Mouse (Mus musculus) forebrain, postnatal 0 days (tissue): Measurements from ENCODE around the gene Gnb1. TPM values are rescaled to one million over a fixed set of nuclear protein-coding genes. Genes with fewer than 3 reads are reported as not detected.

Experiments
- ATAC-seq: fragments of 200-750 bp; cut with Nextera tagmentation; 2 replicates; pipeline ENCODE4 v1.8.0; 2017; ENCODE audit warnings: mild to moderate bottlenecking, moderate library complexity
- DNase-seq: peaks from one replicate; pipeline ENCODE4 v3.0.0-alpha.2; 2015
- H3K27ac ChIP-seq: fragments of 300-500 bp; sonication (generic); 2 replicates; pipeline ENCODE4 v1.5.1; 2014; ENCODE audit warnings: low read depth, mild to moderate bottlenecking, antibody characterized with exemption, low read length, moderate library complexity, mixed read lengths
- H3K27me3 ChIP-seq: fragments of 300-500 bp; sonication (generic); 2 replicates; pipeline ENCODE4 v1.6.1; 2014; ENCODE audit warnings: mild to moderate bottlenecking, low read length, mixed read lengths; ENCODE audit not compliant: insufficient read depth
- H3K36me3 ChIP-seq: fragments of 300-500 bp; sonication (generic); 2 replicates; pipeline ENCODE4 v1.6.1; 2014; ENCODE audit warnings: mild to moderate bottlenecking, moderate library complexity; ENCODE audit not compliant: insufficient read depth
- H3K4me1 ChIP-seq: fragments of 300-500 bp; sonication (generic); 2 replicates; pipeline ENCODE4 v1.6.1; 2014; ENCODE audit warnings: antibody characterized with exemption; ENCODE audit not compliant: insufficient read depth
- H3K4me2 ChIP-seq: fragments of 300-500 bp; sonication (generic); 2 replicates; pipeline ENCODE4 v1.6.1; 2014; ENCODE audit warnings: low read depth, mild to moderate bottlenecking, moderate library complexity
- H3K4me3 ChIP-seq: fragments of 300-500 bp; sonication (generic); 2 replicates; pipeline ENCODE4 v1.5.1; 2014; ENCODE audit warnings: low read depth, low read length, mixed read lengths
- H3K9ac ChIP-seq: fragments of 300-500 bp; sonication (generic); 2 replicates; pipeline ENCODE4 v1.6.1; 2014; ENCODE audit warnings: mild to moderate bottlenecking
- H3K9me3 ChIP-seq: fragments of 300-500 bp; sonication (generic); 2 replicates; pipeline ENCODE4 v1.6.1; 2016; ENCODE audit warnings: low read length
- CTCF ChIP-seq: sonication (generic); IDR thresholded peaks from 2 replicates; pipeline ENCODE4 v1.5.1; 2016; ENCODE audit warnings: antibody characterized with exemption, control low read depth, low read depth
- WGBS: fragments of 180-500 bp; shearing (Covaris S2); extraction: QIAGEN DNeasy Blood & Tissue Kit; methylation state at CpG from one replicate; pipeline ENCODE4 v1.1.7; 2014; 5-methylcytosine and 5-hydroxymethylcytosine counted together
- polyA plus RNA-seq: library from polyadenylated mRNA; unstranded; fragments of >200 nt; fragmentation: Nextera tagmentation; extraction: Ambion mirVana; gene quantifications from 2 replicates; pipeline ENCODE4 v1.2.1, GENCODE M21; 2015
- total RNA-seq: library from RNA; depleted of rRNA; stranded (reverse); fragments of >200 nt; gene quantifications from 2 replicates; pipeline ENCODE4 v1.2.3, GENCODE M21; 2014

The Gnb1 gene
- total and polyA plus RNA-seq, 2 experiments from 2014 or later = 268 to 1,420 TPM

DNA sequence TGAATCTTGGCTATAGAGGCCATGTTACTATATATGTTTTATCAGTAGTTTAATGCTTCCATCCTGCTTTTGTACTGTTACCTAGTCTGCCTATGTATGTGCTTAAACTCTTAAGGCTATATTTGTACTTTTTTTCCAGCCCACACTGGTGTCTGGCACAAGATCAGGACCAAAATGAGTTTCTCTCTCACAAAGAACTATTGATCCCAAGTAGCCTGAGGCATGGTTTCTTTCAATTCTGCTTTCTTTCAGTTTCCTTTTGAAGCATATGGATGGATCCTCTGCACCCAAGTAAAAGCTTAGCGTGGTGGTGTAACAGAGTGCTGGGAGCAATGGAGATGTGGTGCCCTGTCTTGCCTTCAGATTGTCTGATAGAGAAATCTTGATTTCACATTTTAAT is 19.8 kb downstream of the Gnb1 start:
- Histone ChIP-seq H3K9ac (no peak overlapping the region), H3K4me3 (no peak overlapping the region), H3K36me3 (no peaks in the 10 kb centered on the region), H3K4me2 (no peak overlapping the region), H3K4me1 (0 out of 2 replicates have a peak, but pooled peaks cover 2% of the 10 kb centered on the region), H3K27ac (no peak overlapping the region), H3K27me3 (no peaks in the 10 kb centered on the region), H3K9me3 (no peaks in the 10 kb centered on the region)
- no peak for TF ChIP-seq CTCF
- WGBS = 30% methylated on average over 1 of the region's 1 CpGs
- DNase-seq = no peak
- no peak for ATAC-seq

DNA sequence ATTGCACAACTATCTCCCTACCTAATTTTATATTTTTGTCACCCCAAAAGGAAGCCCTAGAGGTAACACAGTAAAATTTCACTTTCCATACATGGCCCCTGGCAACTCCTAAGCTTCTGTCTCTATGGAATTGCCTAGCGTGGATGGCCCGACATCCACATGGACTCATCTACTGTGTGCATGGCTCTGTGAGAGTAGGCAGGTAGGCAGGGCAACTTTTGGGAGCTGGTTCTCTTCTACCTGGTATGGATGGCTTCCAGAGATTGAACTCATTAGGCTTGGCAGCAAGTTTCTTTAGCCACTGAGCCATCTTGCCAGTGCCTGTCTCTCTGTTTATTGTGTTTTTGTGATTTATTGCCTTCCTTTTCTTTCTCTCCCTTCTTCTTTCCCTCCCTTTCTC is 23.6 kb downstream of the Gnb1 start:
- Histone ChIP-seq H3K27ac (no peak overlapping the region), H3K4me1 (0 out of 2 replicates have a peak, but pooled peaks cover 2% of the 10 kb centered on the region), H3K27me3 (no peaks in the 10 kb centered on the region), H3K9me3 (no peaks in the 10 kb centered on the region), H3K9ac (no peak overlapping the region), H3K4me3 (no peak overlapping the region), H3K36me3 (no peaks in the 10 kb centered on the region), H3K4me2 (no peak overlapping the region)
- TF ChIP-seq CTCF = no peak
- no peak for DNase-seq
- 92% methylated on average over 2 of the region's 2 CpGs for WGBS
- no peak for ATAC-seq

DNA sequence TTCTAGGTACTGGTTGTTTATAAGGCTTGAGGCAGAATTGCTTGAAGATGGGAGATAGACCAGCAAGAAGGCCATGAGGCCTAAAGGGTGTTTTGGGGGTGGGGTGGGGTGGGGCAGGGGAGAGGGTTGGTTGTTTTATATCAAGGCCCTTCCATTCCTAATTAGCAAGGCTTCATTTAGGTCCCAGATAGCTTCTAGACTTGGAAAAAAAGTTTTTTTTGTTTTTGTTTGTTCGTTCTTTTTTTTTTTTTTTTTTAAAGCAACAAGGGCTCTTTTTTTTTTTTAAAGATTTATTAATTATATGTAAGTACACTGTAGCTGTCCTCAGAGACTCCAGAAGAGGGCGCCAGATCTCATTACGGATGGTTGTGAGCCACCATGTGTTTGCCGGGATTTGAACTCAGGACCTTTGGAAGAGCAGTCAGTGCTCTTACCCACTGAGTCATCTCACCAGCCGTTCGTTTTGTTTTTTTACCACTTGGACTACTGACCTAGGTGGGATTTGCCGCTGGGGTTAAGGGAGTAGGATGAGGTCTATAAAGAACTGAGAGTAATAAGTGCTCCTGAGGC is 26.9 kb downstream of the Gnb1 start:
- 89% methylated on average over 7 of the region's 7 CpGs for WGBS
- Histone ChIP-seq H3K27me3 (no peaks in the 10 kb centered on the region), H3K4me3 (no peak overlapping the region), H3K9me3 (no peaks in the 10 kb centered on the region), H3K4me2 (no peak overlapping the region), H3K4me1 (0 out of 2 replicates have a peak, but pooled peaks cover 2% of the 10 kb centered on the region), H3K36me3 (peaks cover 8% of the 10 kb centered on the region), H3K9ac (no peak overlapping the region), H3K27ac (no peak overlapping the region)
- ATAC-seq = no peak
- TF ChIP-seq CTCF = peak; percentile 24; the same call in 1 of the 2 replicates
- no peak for DNase-seq

DNA sequence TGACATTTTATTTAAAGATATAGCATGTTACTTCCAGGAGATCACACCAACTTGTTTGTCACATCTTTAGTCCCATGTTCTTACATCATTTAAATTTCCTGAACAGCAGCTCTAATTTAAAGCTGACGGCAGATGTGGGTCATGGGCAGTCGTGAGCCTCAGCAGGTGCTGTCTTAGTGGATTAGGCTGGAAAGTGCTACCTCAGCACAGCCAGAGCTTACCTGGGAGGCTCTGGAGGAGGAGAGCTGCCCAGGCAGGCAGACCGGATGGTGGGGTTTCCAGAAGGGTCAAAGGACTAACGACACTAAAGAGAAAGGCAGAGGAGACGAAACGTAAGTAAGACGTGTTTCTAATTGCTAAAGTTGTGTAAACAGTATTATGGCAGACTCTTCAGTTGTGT is 31.2 kb downstream of the Gnb1 start:
- Histone ChIP-seq H3K9ac (no peak overlapping the region), H3K9me3 (no peaks in the 10 kb centered on the region), H3K36me3 (peaks cover 9% of the 10 kb centered on the region), H3K27ac (no peak overlapping the region), H3K4me3 (no peak overlapping the region), H3K4me2 (no peak overlapping the region), H3K4me1 (no peaks in the 10 kb centered on the region), H3K27me3 (no peaks in the 10 kb centered on the region)
- TF ChIP-seq CTCF = no peak
- no peak for DNase-seq
- 72% methylated on average over 7 of the region's 7 CpGs for WGBS
- no peak for ATAC-seq

DNA sequence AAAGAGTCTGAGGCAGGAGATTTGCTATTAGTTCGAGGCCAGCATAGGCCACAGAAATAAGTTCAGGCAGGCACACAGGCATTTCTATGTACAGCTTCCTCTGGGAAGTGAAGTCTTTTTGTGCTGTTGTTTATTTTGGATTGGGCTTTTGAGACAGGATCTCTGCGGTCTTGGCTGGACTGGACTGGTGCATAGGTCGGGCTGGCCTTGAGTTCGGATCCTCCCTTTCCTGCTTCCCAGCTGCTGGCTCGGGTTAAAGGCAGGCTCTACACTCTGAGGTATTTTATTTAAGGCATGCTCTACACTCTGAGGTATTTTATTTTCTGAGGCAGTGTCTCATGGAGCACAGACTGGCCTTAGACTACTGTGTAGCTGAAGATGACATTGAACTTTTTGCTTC is 34.6 kb downstream of the Gnb1 start:
- ATAC-seq = no peak
- Histone ChIP-seq H3K27me3 (no peaks in the 10 kb centered on the region), H3K27ac (no peak overlapping the region), H3K9ac (no peak overlapping the region), H3K9me3 (no peaks in the 10 kb centered on the region), H3K36me3 (peaks cover 29% of the 10 kb centered on the region), H3K4me1 (no peaks in the 10 kb centered on the region), H3K4me3 (no peak overlapping the region), H3K4me2 (no peak overlapping the region)
- no peak for DNase-seq
- WGBS = 82% methylated on average over 5 of the region's 5 CpGs
- TF ChIP-seq CTCF = no peak

DNA sequence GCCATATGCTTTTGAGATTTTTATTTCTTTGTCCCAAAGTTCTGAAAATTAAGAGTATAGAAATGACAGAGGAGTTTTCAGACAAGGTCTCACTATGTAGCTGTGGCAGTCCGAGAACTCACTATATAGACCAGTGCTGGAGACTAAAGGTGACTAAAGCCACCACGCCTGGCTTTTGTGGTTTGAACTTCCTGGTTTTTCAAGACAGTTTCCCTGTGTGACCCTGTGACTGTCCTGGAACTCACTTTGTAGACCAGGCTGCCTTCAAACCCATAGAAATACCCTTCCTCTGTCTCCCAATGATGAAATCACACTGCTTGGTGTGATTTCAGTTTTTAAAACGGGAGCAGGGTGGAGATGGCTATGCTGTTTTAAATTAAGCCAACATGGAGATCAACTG is 38.1 kb downstream of the Gnb1 start:
- Histone ChIP-seq H3K4me2 (no peak overlapping the region), H3K36me3 (peaks cover 46% of the 10 kb centered on the region), H3K4me1 (no peaks in the 10 kb centered on the region), H3K27ac (no peak overlapping the region), H3K9me3 (no peaks in the 10 kb centered on the region), H3K4me3 (no peak overlapping the region), H3K9ac (no peak overlapping the region), H3K27me3 (no peaks in the 10 kb centered on the region)
- 83% methylated on average over 3 of the region's 3 CpGs for WGBS
- ATAC-seq (no peak), DNase-seq (no peak)
- no peak for TF ChIP-seq CTCF

DNA sequence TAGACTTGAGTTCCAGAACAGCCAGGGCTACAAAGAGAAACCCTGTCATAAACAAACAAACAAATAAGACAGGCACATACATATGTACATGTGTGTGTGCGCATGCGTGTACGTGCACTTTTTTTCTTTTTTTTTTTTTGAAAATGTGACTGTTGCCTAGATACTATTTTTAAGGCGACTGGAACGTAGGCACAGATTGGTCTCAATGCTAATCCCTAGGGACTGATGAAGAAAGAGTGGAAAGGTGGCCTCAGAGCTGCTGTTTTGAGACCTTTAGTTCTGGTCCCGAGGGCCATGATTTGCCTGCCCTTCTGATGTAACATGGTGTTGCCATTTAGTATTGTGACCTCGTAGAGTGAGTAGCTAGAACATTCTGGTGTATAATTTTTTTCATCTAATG is 58.8 kb downstream of the Gnb1 start:
- no peaks in the 10 kb centered on the region for H3K4me1 ChIP-seq

More for the DNA sequence above, 58.8 kb downstream of the Gnb1 start:
- no peak for TF ChIP-seq CTCF
- WGBS = 84% methylated on average over 7 of the region's 7 CpGs
- ATAC-seq = no peak
- Histone ChIP-seq H3K4me3 (no peak overlapping the region), H3K9ac (no peak overlapping the region), H3K4me2 (no peak overlapping the region), H3K27ac (no peak overlapping the region), H3K27me3 (no peaks in the 10 kb centered on the region), H3K9me3 (no peaks in the 10 kb centered on the region), H3K36me3 (peaks cover 52% of the 10 kb centered on the region)
- no peak for DNase-seq
